Mouse (Mus musculus): ENCODE measurements around the gene Nt5c2.

Gene Nt5c2

DNA sequence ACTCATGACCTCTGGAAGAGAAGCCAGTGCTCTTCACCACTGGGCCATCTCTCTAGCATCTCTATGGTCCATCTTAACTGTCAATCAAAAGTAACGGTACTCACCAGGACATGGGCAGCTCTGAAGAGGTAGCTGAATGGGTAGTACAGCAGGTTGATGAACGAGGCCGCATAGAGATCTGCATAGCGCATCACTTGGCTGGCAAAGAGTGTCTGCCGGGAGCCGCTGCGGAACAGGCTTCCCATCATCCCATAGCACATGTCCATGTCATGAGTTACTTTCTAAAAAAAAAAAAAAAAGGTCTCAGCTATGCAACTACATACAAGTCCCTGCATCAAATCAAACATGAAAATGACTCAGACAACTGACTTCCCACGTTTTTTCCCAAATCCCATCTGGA is 125.3 kb downstream of the Nt5c2 start:
- in situ Hi-C loops (cut with MboI, MseI), result no loop called here

DNA sequence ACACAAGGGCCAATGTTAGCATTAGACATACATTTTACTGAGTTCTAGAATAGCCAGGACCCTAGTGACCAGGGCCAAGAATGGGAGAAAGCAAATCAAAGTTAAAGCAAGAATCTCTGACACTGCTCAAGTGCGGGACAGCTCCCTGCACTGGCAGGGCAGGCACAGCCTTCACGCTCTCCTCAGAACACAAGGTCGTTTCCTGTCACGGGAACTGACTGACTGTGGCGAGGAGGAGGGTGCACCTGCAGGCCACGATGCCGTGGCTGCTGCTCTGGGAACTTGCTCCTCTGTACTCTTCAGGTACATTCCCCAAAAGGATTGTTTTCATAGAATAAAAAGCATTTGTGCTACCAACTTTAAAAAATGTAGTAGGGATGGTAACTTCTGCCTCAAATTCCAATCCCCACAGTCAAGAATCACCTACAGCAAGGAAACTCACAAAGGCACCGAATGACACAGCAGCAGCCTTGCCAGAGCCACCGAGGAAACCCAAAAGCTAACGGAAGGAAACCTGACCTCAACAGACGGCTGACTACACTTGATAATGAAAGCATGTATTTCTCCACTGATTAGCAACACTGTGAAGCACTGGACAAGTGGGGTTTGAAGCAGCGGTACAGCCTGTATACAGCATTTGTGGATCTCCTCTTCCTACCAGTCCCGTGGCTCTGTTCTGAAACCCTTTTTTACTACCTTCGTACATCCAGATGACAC is 127.0 kb downstream of the Nt5c2 start:
- in situ Hi-C loops (cut with MboI, MseI), result no loop called here

DNA sequence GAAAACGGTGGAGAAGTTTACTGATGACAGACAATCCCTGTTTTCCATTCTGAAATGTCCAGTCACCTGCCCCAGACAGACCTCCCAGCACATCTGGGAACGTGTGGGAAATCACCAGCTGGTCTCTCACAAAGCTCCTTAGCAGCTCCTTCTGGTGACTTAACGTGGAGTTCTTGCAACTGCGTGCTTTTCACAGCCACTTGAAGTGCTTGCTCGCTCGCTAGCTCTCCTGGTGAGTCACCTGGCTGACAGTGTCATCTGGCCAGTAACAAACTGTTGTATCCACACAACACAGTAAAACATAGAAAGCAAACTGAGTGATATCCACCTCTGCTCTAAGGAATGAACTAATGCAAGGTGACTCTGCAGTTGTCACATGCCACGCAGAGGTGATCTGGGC is 128.1 kb downstream of the Nt5c2 start:
- in situ Hi-C loops (cut with MboI, MseI), result no loop called here

DNA sequence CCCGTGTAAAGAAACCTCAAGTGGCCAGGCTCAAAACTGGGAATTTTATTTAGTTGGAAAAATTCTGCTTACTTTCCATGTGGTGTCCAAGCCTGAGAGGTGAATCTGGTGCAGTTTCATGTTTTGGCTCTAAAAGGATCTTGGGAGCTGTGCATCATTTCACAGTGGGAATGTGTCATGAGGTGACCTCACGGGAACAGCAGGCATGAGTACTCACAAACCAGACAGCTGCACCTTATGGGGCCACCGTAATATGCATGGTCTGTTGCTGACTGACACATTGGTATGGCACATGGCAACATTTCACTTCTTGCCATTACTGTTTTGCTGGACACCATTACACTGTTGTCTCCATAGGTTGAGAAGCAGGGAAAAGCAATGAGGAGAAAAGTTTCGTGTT is 129.6 kb downstream of the Nt5c2 start:
- in situ Hi-C loops (cut with MboI, MseI), result no loop called here

DNA sequence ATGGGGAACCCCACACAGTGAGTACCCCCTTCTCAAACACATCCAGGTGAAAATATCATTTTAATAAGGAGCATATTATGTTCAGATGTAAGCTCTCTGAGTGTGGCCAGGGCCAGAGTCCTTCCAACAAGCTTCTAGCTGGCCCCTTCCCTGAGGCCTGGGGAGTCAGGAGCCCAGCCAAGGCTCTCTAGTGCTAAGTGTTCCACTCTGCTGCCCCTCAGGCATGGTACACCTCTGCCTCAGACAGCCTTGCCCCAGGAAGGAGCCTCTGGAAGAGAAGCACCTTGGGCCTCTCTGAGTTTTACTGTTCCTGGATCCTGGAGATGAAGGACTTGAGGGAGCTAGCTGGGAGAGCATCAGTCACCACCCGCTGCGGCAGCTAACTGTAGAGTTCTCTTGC is 135.1 kb downstream of the Nt5c2 start:
- in situ Hi-C loops (cut with MboI, MseI), result loop anchor here (5.0 kb wide), 1 partner anchor 112 kb away; no protein-coding TSS in a partner anchor

DNA sequence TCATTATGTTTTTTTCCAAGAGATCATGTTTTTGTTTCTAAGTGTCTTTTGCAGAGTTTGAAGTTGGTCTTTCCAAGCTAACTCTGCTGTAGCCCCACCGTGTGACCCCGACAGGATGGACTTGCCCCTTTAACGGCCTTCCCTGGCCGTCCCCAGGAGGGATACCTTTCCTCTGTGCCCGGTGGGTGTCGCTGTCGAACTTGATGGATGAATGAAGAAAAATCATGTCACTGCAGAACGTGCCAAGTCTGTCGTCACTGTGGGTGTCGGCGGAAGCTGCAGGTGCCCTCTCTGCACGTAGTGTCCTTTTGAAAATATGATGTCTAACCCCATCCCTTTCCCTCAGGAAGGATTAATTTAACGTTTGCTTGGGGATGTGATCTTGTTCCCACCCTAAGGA is 136.6 kb downstream of the Nt5c2 start:
- in situ Hi-C loops (cut with MboI, MseI), result no loop called here

DNA sequence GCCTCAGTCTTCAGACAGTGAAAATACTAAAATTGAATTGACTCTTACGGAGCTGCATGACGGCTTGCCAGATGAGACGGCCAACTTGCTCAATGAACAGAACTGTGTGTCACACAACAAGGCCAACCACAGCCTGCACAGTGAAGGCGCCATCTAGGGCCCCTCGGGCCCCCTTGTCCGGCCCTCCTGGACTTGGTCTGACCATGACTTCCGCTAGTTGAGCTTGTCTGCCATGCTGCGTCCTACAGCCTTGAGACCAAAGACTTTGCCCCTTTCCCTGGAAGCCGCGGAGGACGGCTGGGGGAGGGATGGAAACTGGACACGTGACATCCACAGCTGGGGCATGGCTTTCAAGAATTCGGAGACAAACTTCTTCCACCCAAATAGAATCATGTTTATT is 137.1 kb downstream of the Nt5c2 start:
- in situ Hi-C loops (cut with MboI, MseI), result no loop called here

DNA sequence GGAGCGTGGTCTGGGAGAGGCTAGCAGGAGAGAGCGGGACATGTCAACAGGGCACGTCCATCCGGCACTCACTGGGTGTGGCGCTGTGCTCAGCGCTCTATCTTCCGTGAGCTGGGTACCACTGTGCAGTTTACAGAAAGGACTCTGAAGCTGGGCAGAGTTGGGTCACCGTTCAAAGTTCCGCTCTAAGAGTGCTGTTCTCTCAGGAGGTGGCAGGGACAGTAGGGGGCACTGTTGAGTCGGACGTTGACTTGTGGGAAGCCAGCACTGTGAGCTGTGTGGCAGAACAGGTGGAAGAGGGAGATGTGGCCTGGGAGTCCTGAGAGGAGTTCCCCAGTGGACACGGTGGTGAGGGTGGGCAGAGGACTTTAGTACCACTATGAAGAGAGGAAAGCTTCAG is 139.2 kb downstream of the Nt5c2 start:
- in situ Hi-C loops (cut with MboI, MseI), result no loop called here

DNA sequence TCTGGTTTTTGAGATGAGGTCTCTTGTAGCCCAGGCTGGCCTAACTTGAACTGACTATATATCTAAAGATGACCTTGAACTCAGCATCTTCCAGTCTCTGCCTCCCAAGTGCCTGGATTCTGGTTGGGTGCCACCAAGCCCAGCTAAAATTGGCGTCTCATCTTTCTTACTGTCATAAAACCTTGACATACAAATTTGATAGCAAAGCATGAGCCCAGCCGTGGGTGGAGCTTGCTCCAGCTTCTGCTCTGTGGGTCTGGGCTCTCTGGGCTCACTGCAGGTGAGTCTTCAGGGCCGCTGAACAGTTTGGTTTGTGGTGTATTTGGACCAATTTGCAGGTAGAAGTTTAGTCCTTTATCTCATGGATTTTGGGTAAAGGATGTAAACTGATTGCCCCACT is 141.0 kb downstream of the Nt5c2 start:
- in situ Hi-C loops (cut with MboI, MseI), result no loop called here

DNA sequence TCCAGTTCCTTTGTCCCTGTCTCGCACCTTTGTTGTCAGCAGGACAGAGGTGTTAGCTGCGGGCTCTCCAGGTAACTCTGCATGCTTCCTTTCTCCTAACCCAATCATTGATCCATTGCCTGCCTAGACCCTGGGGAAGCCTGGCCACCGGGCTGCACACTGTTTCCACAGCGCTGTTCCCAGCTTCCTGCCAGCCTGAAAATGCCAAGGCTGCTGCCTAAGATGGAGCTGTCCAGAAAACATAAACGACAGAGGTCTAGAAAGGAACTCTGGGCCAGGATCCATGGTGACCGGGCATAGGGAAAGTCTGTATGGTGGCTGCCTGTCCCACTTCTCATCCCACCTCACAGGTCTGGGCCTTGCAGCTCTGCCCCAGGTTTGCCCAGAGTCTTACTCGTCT is 143.3 kb downstream of the Nt5c2 start:
- in situ Hi-C loops (cut with MboI, MseI), result no loop called here

DNA sequence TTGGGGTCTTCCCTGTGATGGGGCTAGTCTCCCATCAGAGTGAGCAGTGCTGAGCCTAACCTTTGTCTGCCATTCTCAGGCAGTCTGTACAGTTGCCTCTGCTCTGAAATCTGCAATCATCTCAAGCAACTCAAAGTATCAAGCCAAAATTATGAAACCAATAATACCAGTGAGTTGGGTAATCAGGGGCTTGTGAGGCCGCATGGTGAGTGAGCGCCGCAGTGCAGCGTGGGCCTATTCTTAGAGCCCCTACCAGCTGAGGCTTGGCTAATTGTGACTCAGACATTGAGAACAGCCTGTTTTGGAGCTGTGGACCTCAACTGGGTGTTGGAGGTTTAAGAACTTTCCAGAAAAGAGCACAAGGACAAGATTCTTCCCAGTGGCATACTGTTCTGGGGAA is 143.9 kb downstream of the Nt5c2 start:
- in situ Hi-C loops (cut with MboI, MseI), result no loop called here

DNA sequence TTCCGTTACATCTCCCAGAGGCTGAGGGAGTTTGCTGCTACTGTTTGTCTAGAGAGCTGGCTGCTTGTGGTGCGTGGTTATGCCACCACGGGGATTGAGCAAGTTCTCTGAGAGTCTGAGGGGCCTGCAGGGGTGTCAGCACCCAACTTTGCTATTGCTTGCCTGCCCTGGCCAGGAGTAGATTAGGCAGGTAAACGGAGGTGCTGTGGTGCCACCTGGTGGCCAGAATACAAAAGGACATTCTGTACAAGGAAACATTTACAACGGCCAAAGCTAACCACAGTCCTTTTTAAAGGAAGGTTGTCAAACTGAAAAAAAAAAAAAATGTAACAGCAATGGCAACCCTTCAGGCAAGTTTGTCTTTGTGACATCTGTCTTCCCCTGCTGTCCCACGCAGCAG is 145.4 kb downstream of the Nt5c2 start:
- in situ Hi-C loops (cut with MboI, MseI), result loop anchor here (5.0 to 10.0 kb wide), 2 partner anchors 107 to 205 kb away; partner anchors contain the start of gene Cnnm2

DNA sequence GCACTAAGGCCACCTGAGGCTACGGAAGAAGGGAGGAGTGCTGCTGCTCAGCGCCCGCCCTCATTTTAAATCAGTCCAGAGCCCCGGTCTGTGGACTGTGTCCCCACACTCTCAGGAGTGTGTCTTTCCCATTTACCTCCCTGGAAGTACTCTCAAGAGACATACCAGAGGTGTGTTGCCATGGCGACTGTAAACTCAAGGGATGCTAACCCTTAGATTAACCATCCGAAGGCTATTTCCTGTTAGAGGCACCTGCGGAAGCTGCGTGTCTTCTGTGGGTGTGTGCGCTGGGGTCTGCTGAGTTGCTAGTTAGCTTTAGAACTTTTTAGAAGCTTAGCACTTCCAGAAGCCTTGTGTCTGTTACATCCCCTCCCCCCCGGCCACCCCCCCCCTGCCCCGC is 145.9 kb downstream of the Nt5c2 start:
- in situ Hi-C loops (cut with MboI, MseI), result loop anchor here (5.0 to 10.0 kb wide), 2 partner anchors 107 to 204 kb away; partner anchors contain the start of gene Cnnm2

DNA sequence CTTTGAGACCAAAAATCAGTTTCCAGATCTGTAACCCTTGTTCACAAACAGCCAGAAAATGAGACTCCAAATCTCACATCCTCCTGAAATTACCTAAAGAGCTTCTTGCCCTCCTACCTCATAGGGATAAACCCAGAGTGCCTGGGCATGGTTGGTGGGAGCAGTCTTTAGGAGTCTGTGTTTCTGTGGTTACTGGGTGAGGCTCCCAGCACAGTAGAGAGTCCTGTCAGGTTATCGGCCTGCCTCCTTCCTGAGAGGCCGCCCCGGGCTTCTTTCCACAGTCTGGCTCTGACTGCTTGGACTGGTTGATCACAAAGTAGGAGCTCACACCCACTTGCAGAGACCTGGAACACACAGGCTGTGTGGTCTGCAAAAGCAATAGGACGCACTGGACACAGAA is 149.6 kb downstream of the Nt5c2 start:
- in situ Hi-C loops (cut with MboI, MseI), result loop anchor here (5.0 to 10.0 kb wide), 2 partner anchors 103 to 201 kb away; partner anchors contain the start of gene Cnnm2

DNA sequence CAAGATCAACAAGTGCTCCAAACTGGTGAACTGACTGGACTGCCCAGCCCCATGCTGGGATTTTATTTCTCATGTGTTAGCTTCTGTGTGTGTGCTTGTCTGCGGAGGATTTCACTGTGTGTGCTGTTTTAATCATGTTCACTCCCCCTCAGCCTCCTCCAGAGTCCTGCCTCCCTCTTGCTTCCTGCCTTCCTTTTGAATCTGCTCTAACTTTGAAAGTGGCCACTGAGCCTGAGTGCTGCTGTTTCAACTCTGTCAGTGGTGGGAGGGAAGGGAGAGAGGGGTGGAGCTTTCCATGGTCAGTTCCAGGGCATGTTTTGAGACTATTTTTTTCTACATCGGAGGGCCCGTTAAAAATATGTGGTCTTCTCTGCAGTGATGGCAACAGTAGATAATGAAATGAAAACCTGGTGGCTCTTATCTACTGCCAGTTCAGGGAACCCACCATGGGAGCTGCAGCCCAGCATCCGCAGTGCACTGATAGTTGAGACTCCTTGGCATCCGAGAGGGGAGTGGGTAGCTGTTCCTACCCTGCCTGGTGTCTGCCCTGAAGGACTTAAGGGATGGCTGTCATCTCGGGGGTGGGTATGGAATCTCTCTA is 150.1 kb downstream of the Nt5c2 start:
- in situ Hi-C loops (cut with MboI, MseI), result loop anchor here (5.0 to 10.0 kb wide), 2 partner anchors 103 to 200 kb away; partner anchors contain the start of gene Cnnm2

DNA sequence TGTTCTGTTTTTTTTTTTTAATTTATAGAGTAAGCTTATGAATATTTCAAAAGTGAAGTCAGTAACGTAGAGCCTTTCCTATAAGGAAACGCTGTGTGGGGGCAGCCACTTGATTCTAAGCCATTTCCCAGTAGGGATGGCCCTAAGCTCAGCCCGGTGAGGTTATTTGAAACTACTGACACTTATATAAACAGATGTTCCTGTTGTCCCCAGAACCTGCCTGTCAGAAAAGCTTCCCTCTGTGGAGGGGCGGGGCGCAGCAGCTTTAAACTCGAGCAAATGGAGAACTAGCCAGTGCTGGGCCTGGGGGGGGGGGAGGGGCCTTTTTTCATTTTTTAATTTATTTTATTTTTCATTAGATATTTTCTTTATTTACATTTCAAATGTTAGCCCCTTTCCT is 150.9 kb downstream of the Nt5c2 start:
- in situ Hi-C loops (cut with MboI, MseI), result loop anchor here (10.0 kb wide), 1 partner anchor 199 kb away; no protein-coding TSS in a partner anchor

DNA sequence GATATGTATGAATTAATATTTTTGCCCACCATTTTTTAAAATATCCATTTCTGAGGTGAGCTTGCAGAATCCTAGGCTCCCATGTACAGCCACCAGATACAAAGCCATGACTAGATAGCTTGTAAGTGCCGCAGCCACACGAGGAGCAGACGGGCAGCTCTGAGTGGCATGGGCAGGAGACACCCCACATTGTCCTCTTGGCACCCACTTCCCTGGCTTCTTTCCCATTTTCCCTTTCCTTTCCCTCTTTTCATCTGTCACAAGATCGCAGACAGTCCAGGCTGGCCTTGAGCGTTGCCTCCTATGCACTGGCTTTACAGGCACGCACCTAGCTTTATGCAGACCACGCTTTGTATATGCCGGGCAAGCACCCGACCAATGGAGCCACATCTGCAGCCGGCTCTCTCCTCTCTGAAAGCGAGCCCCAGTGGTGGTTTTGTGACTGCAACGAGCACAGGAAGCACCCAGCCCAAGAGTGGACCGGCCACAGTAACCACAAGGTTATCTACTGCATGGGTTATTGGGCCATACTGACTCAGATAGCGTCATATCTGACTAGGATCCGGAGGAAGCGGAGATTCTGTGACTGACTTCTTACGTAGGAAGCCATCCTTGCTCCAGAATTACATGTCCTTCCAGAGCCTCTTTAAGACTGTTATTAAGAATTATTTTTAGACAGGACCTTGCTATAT is 151.6 kb downstream of the Nt5c2 start:
- in situ Hi-C loops (cut with MboI, MseI), result loop anchor here (10.0 kb wide), 1 partner anchor 199 kb away; no protein-coding TSS in a partner anchor

DNA sequence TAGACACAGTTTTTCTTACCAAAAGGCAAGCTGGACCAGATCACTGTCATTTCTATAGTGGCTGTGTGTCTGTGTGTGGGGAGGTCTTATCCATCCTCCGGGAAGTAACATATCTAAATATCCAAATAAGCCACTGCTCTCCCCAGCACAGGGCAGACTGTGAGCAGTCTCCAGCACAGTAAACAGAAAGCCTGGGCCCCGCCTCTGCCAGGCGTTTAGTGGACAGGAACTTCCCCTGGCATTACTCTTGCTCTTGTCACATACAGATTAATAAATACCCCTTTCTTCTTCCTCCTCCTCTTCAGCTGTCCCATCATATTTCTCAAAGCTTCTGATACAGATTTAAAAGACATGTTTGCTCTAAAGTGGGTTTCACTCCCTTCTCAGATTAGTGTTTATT is 152.4 kb downstream of the Nt5c2 start:
- in situ Hi-C loops (cut with MboI, MseI), result loop anchor here (10.0 kb wide), 1 partner anchor 198 kb away; no protein-coding TSS in a partner anchor

DNA sequence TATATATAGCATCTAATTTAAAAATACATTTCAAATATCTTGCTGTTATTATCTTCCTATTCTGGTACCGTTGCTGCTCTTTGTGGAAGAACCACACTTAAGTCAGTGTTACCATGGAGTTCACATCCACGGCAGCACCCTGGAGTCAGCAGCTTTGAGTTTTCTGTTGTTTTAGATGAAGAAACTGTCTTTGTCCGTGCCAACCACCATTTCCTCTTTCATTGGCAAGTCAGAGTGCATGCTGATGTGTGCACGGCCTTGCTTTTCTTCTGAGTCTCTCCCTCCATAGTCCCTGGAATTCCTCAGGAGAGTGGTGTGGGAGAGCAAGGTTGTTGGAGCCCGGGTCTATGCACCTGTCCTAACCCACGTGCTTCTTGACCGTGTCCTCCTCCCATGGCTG is 156.8 kb downstream of the Nt5c2 start:
- in situ Hi-C loops (cut with MboI, MseI), result no loop called here

DNA sequence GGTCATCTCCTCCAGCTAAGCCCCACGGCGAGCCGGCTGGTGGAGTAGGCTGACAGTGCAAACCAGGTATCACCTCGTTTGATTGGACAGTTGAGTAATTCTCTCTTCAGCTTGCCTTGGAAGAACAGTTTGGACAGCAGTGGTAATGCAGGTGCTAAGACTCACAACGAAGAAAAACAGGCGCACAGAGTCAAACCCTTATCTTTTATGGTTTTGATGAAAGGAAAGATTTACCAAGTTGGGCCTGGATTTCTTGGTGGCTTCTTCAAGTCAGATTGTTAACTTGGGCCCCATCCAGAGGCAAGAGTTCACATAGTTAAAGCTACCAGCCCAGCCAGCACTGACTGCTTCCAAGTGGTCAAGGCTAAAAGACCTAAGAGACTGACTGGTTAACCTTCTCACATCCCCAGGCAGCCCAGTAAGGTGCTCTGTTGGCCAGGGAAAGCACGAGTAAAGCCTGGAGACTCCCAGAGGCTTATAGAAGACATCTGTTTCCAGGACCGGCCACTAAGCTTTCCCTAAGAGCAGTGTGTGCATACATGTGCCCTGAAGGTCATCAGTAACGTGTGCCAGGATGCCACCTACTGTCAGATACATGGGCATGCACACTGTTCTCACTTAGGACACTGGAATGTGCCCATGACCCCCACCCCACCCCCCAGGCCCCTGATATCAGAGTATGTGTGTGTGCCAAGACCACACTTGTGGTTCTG is 157.5 kb downstream of the Nt5c2 start:
- in situ Hi-C loops (cut with MboI, MseI), result no loop called here

DNA sequence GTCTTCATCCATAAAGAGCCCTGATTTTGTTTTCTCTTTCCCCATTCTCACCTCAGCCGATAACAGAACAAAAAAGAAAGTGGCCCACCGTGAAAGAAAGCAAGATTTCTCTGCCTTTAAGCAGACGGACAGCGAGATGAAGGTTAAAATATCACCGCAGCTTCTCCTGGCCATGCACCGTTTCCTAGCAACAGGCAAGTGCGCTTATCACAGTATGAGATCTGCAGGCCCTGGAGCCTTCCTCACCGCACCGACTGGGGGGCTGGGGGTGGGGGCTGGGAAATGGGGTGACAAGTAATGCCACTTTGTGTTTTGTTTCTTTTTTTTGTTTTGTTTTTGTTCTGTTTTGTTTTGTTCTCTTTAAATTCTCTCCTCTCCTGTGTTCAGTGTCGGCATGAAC is 158.2 kb downstream of the Nt5c2 start:
- in situ Hi-C loops (cut with MboI, MseI), result no loop called here

DNA sequence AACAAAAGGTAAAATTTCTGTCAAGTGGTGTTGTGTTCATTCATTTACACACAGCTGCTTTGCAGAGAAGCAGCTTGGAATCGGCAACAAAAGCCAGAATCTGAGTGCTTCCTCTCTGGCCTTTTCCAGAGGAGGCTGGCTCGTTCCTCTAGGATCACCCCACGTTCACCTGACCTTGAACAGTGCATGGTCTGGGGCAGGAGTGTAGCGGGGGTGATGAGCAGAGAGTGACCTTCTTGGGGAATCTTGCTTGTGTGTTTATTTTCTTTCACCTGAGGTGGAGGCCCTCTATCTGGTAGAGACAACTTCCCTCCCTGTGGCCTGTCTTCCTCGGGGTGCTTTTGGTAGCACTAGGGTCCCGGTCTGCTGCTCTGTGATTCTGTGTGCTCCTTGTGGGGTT is 158.7 kb downstream of the Nt5c2 start:
- in situ Hi-C loops (cut with MboI, MseI), result no loop called here

All from T-helper 2 cell (primary cell).